Mouse (Mus musculus): ENCODE results near the gene Dlg1.

Gene Dlg1

GRCm38 (mm10) chr16:31837362-31837761, 174.1 kb downstream of the Dlg1 start:
- no peak for DNase-seq (ENCODE audit: extremely low read depth, low read depth)

- DNase-seq (ENCODE audit: extremely low read depth, low read depth): no peak
These were observed 181.0 kb downstream of the Dlg1 start for GRCm38 (mm10) chr16:31844246-31844645.

GRCm38 (mm10) chr16:31846763-31847162, 183.5 kb downstream of the Dlg1 start:
- DNase-seq (ENCODE audit: extremely low read depth, low read depth): no peak

- no peak for DNase-seq (ENCODE audit: extremely low read depth, low read depth)
These were observed 200.7 kb downstream of the Dlg1 start for GRCm38 (mm10) chr16:31863920-31864319.

GRCm38 (mm10) chr16:31865242-31865641, 202.0 kb downstream of the Dlg1 start:
- no peak for DNase-seq (ENCODE audit: extremely low read depth, low read depth)

GRCm38 (mm10) chr16:31866911-31867310, 203.7 kb downstream of the Dlg1 start:
- DNase-seq (ENCODE audit: extremely low read depth, low read depth): no peak

- no peak for DNase-seq (ENCODE audit: extremely low read depth, low read depth)
These were observed 204.5 kb downstream of the Dlg1 start for GRCm38 (mm10) chr16:31867736-31868135.

- DNase-seq (ENCODE audit: extremely low read depth, low read depth): no peak
These were observed 210.5 kb downstream of the Dlg1 start for GRCm38 (mm10) chr16:31873721-31874120.

GRCm38 (mm10) chr16:31875391-31875790, 212.1 kb downstream of the Dlg1 start:
- DNase-seq (ENCODE audit: extremely low read depth, low read depth): no peak

- DNase-seq (ENCODE audit: extremely low read depth, low read depth): no peak
These were observed 213.1 kb downstream of the Dlg1 start for GRCm38 (mm10) chr16:31876386-31876785.

- DNase-seq (ENCODE audit: extremely low read depth, low read depth): no peak
These were observed 214.8 kb downstream of the Dlg1 start for GRCm38 (mm10) chr16:31878052-31878451.

GRCm38 (mm10) chr16:31878573-31879257, 215.5 kb downstream of the Dlg1 start, which contains the start of gene Meltf:
TSS of gene Meltf (plus strand) at chr16:31878810.
- no peak for DNase-seq (ENCODE audit: extremely low read depth, low read depth)

- no peak for DNase-seq (ENCODE audit: extremely low read depth, low read depth)
These were observed 217.1 kb downstream of the Dlg1 start for GRCm38 (mm10) chr16:31880146-31880840.

GRCm38 (mm10) chr16:31882381-31882908, 219.2 kb downstream of the Dlg1 start:
- DNase-seq (ENCODE audit: extremely low read depth, low read depth): no peak

- no peak for DNase-seq (ENCODE audit: extremely low read depth, low read depth)
These were observed 220.1 kb downstream of the Dlg1 start for GRCm38 (mm10) chr16:31883302-31883701.

- no peak for DNase-seq (ENCODE audit: extremely low read depth, low read depth)
These were observed 220.7 kb downstream of the Dlg1 start for GRCm38 (mm10) chr16:31883902-31884301.

GRCm38 (mm10) chr16:31890907-31891306, 227.7 kb downstream of the Dlg1 start:
- no peak for DNase-seq (ENCODE audit: extremely low read depth, low read depth)

GRCm38 (mm10) chr16:31893396-31894141, 230.3 kb downstream of the Dlg1 start:
- no peak for DNase-seq (ENCODE audit: extremely low read depth, low read depth)

GRCm38 (mm10) chr16:31896971-31897774, 233.9 kb downstream of the Dlg1 start:
- DNase-seq (ENCODE audit: extremely low read depth, low read depth): no peak

GRCm38 (mm10) chr16:31898546-31899326, 235.5 kb downstream of the Dlg1 start:
- no peak for DNase-seq (ENCODE audit: extremely low read depth, low read depth)
